Mouse (Mus musculus) embryo, embryonic 11.5 days (tissue): Measurements from ENCODE around the gene Gm17416.

Source experiments
- DNase-seq: peaks from one replicate; pipeline ENCODE4 v3.0.0-alpha.2; 2012; ENCODE audit warnings: low read depth, low spot score

Gm17416 gene

GRCm38 (mm10) chr2:152569038-152569437 is at the start of gene Gm17416:
Gene Gm17416 (plus strand): TSS chr2:152569338.
- no peak for DNase-seq

- DNase-seq = no peak
These were observed 29.0 kb upstream of the Gm17416 start, which contains the start of gene Defb29 for GRCm38 (mm10) chr2:152539944-152540710. Gene Defb29 (minus strand): TSS chr2:152540098.

- no peak for DNase-seq
These were observed 27.2 kb upstream of the Gm17416 start for GRCm38 (mm10) chr2:152541979-152542378.

GRCm38 (mm10) chr2:152542897-152543296 is 26.2 kb upstream of the Gm17416 start:
- no peak for DNase-seq

GRCm38 (mm10) chr2:152543478-152543877 is 25.7 kb upstream of the Gm17416 start:
- DNase-seq = no peak

GRCm38 (mm10) chr2:152544691-152545090 is 24.4 kb upstream of the Gm17416 start:
- no peak for DNase-seq

GRCm38 (mm10) chr2:152548124-152548523 is 21.0 kb upstream of the Gm17416 start:
- DNase-seq = no peak

GRCm38 (mm10) chr2:152553774-152554423 is 15.2 kb upstream of the Gm17416 start:
- peak; percentile 46 for DNase-seq

- no peak for DNase-seq
These were observed 12.5 kb upstream of the Gm17416 start for GRCm38 (mm10) chr2:152556655-152557054.

- DNase-seq = no peak
These were observed 743 bp downstream of the Gm17416 start for GRCm38 (mm10) chr2:152569881-152570280.

- no peak for DNase-seq
These were observed 1.2 kb downstream of the Gm17416 start for GRCm38 (mm10) chr2:152570313-152570712.

- DNase-seq = no peak
These were observed 3.1 kb downstream of the Gm17416 start, which contains the start of gene Defb21 for GRCm38 (mm10) chr2:152572114-152572794. Gene Defb21 (plus strand): TSS chr2:152572744.

- DNase-seq = no peak
These were observed 4.3 kb downstream of the Gm17416 start for GRCm38 (mm10) chr2:152573484-152573883.

- no peak for DNase-seq
These were observed 11.0 kb downstream of the Gm17416 start, which contains the start of gene Defb19 for GRCm38 (mm10) chr2:152580107-152580506. Gene Defb19 (minus strand): TSS chr2:152580312.

GRCm38 (mm10) chr2:152580612-152581011 is 11.5 kb downstream of the Gm17416 start:
- no peak for DNase-seq

- DNase-seq = no peak
These were observed 17.9 kb downstream of the Gm17416 start for GRCm38 (mm10) chr2:152586926-152587560.

GRCm38 (mm10) chr2:152588450-152588849 is 19.3 kb downstream of the Gm17416 start:
- DNase-seq = no peak

- DNase-seq = no peak
These were observed 19.9 kb downstream of the Gm17416 start for GRCm38 (mm10) chr2:152589021-152589420.

- no peak for DNase-seq
These were observed 30.2 kb downstream of the Gm17416 start, which contains the start of gene Defb45 for GRCm38 (mm10) chr2:152599299-152599698. Gene Defb45 (minus strand): TSS chr2:152599399.

- no peak for DNase-seq
These were observed 30.9 kb downstream of the Gm17416 start for GRCm38 (mm10) chr2:152600076-152600475.

GRCm38 (mm10) chr2:152601275-152601960 is 32.3 kb downstream of the Gm17416 start:
- DNase-seq = no peak
